Mouse (Mus musculus): ENCODE data around the gene Slc50a1. TPM values are rescaled to one million over a fixed set of nuclear protein-coding genes. Genes with fewer than 3 reads are reported as not detected.

The Slc50a1 gene
- 10 to 100 TPM; 35.2 to 35.8 TPM for total RNA-seq (2021)
- long read RNA-seq, experiment 1, transcript Slc50a1-207 (4 exons, 1,332 nt): major isoform, 18 of 82 reads
- long read RNA-seq, experiment 1, transcript Slc50a1-201 (6 exons, 1,022 nt): minor isoform, 11 of 82 reads
- long read RNA-seq, experiment 1, partial matches to known transcripts: 29 of 82 reads
- long read RNA-seq, experiment 1, other reads (novel, unspliced or antisense): 22 of 82 reads
- long read RNA-seq, experiment 2, transcript Slc50a1-207 (4 exons, 1,332 nt): minor isoform, 10 of 47 reads
- long read RNA-seq, experiment 2, transcript Slc50a1-201 (6 exons, 1,022 nt): major isoform, 16 of 47 reads
- long read RNA-seq, experiment 2, partial matches to known transcripts: 8 of 47 reads
- long read RNA-seq, experiment 2, other reads (novel, unspliced or antisense): 9 of 47 reads

- DNase-seq (ENCODE audit: low spot score in 2 of 2): peak; percentile 87 to 90
Observed at GRCm38 (mm10) chr3:89270051-89270755, at the start of gene Slc50a1. TSS of gene Slc50a1 (minus strand) at chr3:89270570.

GRCm38 (mm10) chr3:89319591-89320350, 49.4 kb upstream of the Slc50a1 start:
- DNase-seq (ENCODE audit: low spot score in 2 of 2): peak in 1 of 2 experiments; percentile 74

DNA sequence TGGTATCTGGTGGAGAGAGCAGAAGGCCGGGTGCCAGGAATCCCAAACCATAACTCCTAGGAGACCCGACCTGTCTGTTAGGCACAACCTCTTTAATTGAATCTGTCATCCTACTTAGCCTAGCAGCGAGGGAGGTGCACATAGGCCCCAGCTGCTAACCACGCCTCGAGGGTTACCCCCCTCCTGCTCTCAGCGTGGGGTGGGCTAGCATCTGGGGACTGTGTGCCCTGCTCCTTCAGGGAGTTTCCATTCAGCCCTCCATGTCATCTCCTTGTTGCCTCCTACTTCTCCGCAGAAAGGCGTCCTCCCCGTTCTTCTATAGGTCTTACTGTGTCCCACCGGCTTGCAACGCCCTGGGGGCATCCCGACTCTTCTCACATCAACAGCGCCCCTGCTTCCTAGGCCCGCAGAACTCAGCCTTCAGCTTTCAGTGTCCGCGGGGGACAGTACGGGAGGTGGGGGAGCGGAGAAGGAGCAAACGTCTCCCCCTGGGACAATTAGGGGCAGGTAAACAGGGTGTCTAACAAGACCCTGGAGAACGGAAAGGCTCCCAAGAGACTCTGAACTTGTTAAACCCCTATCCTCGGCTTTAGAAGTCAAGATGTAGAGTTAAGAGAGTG, 48.7 kb upstream of the Slc50a1 start:
- no peak for DNase-seq (ENCODE audit: low spot score in 2 of 2)

DNA sequence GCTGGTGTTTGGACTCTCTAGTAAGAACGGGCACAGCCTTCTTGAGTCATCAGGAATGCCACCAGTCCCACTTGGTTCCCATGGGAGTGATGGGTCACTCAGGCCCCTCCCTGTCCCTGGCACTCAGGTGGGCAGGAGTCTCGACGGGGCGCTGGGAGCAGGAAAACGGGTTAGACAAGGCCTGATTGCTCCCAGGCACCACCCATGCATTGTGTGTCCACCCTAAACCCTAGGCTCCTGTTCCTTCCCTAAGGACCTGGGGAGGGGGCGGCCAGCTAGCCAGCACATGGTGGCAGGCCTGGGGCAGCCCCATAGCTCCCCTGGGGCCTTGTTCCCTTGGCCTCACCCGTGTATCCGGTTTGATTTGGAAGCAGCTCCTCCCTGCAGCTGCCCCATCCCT, 47.9 kb upstream of the Slc50a1 start:
- DNase-seq (ENCODE audit: low spot score in 2 of 2): no peak

DNA sequence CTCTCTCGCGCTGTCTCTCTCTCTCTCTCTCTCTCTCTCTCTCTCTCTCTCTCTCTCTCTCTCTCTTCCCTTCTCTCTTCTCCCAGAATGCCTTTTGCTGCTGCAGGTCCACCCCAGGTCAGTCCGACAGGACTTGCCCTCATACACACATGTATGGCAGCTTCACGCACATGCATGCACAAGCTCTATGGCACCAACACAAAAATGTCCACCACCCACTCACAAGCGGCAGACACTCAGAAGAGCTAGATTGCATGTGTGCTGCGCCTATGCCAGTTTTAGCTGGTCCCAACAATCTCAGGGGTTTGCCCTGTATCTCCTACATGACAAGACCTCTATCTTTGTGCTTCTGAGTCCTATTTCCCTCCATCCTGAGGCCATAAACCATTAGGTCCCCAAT, 46.9 kb upstream of the Slc50a1 start:
- peak in 1 of 2 experiments; percentile 49 for DNase-seq (ENCODE audit: low spot score in 2 of 2)

- DNase-seq (ENCODE audit: low spot score in 2 of 2): peak; percentile 88 to 93
Observed at GRCm38 (mm10) chr3:89316833-89317232, 46.5 kb upstream of the Slc50a1 start.

GRCm38 (mm10) chr3:89315930-89316831, 45.8 kb upstream of the Slc50a1 start:
- peak in 1 of 2 experiments; percentile 35 for DNase-seq (ENCODE audit: low spot score in 2 of 2)

- peak; percentile 72 to 87 for DNase-seq (ENCODE audit: low spot score in 2 of 2)
Observed at GRCm38 (mm10) chr3:89315195-89315929, 45.0 kb upstream of the Slc50a1 start.

DNA sequence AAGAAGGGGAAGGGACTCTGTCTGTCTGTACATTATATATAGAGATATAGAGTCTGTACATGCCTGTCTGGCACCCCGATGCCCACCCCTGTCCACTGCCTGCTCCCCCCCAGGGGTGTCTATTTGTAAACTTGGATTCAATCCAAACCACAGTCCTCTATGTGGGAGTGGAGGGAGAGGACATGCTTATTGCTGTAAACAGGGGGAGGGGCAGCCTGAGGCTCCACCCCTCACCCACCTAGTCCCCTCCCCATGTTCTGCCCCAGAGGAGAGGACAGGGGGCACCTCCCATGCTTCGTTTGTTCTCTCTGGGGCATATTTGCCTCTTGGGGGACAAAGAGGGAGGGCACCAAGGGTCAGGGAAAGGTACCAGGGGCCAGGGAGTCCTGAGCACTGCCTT, 44.4 kb upstream of the Slc50a1 start:
- DNase-seq (ENCODE audit: low spot score in 2 of 2): no peak

GRCm38 (mm10) chr3:89314340-89314739, 44.0 kb upstream of the Slc50a1 start:
- no peak for DNase-seq (ENCODE audit: low spot score in 2 of 2)

- peak; percentile 50 to 59 for DNase-seq (ENCODE audit: low spot score in 2 of 2)
Observed at GRCm38 (mm10) chr3:89308089-89308488, 37.7 kb upstream of the Slc50a1 start.

GRCm38 (mm10) chr3:89305551-89306325, 35.4 kb upstream of the Slc50a1 start:
- no peak for DNase-seq (ENCODE audit: low spot score in 2 of 2)

DNA sequence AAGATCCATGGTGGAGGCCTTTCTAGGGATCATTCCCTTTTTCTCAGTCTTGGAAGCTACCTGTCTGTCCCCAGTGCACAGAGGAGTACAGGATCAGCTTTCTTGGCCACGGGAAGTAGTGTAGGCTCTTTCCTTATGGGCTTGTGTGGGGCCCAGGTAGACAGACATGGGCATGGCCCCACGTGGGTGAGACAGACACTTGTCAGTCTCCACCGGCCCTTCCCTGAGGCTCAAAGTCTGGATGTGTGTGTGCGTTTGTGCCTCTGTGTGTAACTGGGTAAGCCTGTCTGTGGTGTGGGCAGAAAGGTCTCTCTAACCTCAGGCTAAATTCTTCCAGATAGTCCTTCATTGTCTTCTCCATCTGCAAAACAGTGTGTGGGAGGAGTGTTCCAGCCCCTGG, 34.7 kb upstream of the Slc50a1 start:
- no peak for DNase-seq (ENCODE audit: low spot score in 2 of 2)

- DNase-seq (ENCODE audit: low spot score in 2 of 2): no peak
Observed at GRCm38 (mm10) chr3:89304440-89304839, 34.1 kb upstream of the Slc50a1 start.

- DNase-seq (ENCODE audit: low spot score in 2 of 2): no peak
Observed at GRCm38 (mm10) chr3:89300514-89300913, 30.1 kb upstream of the Slc50a1 start.

DNA sequence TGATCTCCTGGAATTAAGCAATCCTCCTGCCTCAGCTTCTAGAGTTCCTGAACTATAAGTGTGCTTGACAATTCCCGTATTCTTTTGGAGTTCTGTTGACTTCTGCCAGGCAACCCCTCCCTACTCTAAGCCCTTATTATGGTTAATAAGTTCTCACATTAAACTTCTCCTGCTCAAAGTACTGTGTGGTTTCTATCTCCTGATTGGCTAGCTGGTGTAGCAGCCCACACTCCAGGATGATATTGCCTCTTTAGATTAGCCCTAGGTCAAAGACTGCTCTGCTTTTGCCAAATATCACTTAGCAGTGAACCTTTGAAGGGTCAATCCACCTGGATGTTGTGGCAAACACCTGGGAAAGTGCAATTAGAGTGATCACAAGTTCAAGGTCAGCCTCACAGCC, 29.7 kb upstream of the Slc50a1 start:
- no peak for DNase-seq (ENCODE audit: low spot score in 2 of 2)

DNA sequence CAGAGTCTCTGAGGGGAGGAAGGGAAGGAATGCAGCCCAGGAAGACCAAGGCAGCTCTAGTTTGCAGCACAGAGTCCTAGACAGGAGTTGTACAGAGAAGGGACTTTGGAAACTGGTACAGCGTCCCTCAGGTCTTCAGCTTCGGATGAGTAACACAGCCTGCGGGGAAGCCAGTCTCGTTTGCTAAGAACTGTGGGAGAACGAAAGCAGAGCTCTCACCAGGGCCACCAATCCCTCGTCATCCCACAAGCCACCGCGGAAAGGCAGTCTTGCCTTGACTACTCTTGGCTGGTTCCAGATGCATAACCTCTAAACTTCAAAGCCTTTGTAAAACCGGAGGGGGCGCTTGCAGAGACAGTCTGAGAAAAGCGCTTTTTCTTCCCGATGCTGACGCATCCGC, 29.1 kb upstream of the Slc50a1 start:
- DNase-seq (ENCODE audit: low spot score in 2 of 2): peak in 1 of 2 experiments; percentile 43

DNA sequence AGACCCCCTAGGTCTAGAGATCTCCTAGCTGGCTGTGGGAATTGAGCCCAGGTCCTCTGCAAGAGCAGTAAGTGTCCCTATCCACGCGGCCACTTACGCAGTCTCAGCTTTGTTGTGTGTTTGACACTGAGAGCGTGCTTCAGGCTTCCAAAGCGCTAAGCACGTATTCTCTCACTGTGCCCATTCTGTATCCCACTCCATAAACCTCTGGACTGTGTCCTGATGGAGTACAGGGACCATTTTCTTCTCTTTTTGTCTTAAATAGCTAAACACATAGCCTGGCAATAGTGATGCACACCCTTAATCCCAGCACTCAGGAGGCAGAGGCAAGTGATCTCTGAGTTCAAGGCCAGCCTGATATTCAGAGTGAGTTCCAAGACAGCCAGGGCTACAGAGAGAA, 28.5 kb upstream of the Slc50a1 start:
- no peak for DNase-seq (ENCODE audit: low spot score in 2 of 2)

All from left cerebral cortex, adult 18-20 months (tissue).